Mouse (Mus musculus): ENCODE measurements around the gene Nxph1.

Gene Nxph1

DNA sequence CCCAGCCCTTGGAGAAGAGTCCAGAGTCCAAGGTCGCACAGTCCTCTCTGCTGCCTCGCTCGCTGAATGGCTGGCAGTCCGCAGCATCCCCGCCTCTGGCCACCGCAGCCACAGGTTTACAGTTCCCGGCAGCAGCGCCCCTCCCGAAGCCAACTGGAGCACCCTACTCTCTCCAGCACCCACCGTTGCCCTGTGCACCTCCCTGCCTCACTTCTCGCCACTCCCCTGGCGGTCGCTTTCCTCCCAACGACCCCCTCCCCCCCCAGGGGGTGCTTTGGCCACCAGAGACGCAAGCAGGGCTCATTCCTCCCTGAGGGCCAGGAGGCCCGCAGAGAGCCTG lies at the start of gene Nxph1:
Nxph1 (plus strand) TSS at position 301 of the 340 bp plus-strand sequence.
- in situ Hi-C loops (cut with MboI, MseI), result no loop called here

DNA sequence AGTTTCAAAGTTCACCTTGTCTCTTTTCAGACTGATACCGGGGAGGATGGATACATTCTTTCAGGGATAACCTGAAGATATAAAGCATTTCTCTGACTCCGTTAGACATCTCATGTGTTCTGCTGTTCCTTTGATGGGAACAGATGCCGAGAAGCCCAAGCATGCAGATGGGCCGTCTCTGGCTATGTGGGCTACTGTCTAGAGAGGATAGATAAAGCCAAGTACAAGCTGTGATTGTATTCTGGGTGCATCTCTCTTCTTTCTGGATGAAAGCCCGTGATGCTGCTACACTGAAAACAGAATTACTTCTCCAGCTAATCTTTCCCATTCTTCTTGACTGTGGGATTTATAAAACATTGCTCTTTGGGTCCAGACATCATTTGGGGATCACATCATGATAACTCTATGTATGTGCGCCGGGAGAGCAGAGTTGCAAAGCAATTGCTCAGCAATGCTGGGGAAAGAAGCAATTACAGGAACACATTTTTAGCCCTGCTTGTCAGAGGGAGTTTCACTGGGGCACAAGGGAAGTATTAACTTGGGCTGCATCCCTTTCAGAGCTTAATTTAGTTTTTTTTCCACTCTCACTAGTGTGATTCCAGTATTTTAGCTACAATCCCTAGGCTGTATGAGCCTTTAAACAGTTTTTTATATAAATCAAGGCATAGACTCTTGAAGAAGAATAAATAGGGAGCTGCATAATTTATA lies 48.1 kb upstream of the Nxph1 start:
- in situ Hi-C loops (cut with MboI, MseI), result no loop called here

DNA sequence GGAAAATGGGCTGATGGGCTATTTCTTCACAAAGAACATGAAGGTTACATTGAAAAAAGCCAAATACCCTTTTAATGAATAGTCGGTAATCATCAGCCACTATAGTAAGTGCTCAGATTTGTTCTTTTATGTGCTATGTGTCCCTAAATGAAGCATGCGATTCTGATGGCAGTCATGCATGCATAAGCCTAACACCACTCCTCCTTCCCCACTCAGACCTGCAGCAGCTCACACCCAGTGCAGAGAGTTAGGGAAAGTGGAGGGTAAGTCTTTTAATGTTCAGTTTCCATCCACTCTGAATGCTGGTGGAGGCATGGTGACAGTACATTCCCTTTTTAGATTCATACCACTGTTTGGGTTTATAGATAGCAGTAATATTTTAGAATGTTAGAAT lies 47.5 kb upstream of the Nxph1 start:
- in situ Hi-C loops (cut with MboI, MseI), result no loop called here

DNA sequence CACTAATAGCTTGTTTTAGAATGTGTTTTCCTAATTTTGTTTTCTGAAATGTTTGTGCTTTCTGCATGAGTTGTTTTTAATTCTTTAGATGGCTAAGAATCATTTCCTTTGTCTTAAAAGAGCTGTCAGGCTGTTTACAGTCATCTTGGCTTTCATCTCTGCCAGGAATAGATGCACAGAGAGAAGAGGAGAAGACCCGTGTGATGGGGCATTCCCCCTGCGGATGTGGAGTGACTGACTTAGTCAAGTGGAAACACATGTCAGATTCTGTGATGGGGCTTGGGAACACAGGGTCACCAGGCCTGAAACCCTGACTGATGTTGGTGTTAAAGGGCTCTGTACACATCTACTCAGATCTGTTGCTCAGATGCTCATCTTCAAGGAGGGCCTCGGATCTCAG lies 40.3 kb upstream of the Nxph1 start:
- in situ Hi-C loops (cut with MboI, MseI), result no loop called here

DNA sequence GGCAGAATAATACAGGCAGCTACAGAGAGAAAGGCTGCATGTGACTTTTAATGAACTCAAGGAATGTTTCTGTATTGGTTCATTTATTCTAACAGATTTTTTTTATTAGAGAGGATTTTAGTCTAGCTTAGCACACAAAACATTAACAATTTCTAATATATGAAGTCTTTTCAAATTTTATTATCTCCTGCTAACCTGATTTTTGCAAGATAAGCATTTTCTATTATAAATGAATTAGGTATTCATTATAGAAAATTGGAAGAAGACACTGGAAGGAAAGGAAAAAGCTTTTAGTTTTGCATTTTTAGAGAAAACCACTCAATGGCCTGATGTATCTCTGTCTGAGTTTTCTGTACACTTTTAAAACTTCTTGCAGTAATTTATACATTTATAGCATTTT lies 34.8 kb upstream of the Nxph1 start:
- in situ Hi-C loops (cut with MboI, MseI), result no loop called here

DNA sequence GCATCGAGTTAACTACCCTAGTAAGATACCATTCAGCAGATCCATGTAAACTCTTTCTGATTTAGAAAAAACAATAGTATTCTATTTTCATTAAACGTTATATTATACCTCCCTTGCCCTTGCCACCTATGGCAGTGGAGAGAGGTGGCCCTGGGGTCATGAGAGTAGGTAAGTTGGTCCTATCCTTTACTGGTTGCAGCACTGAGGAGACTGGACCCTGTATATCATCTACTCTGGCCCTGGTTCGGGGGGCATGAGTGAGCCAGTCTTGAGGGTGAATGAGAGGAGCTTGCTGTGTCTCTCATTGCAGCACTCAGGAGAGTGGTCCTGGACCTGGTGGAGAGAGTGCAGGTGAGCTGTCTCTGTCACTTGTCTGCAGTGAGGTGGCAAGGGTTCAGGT lies 33.5 kb upstream of the Nxph1 start:
- in situ Hi-C loops (cut with MboI, MseI), result no loop called here

DNA sequence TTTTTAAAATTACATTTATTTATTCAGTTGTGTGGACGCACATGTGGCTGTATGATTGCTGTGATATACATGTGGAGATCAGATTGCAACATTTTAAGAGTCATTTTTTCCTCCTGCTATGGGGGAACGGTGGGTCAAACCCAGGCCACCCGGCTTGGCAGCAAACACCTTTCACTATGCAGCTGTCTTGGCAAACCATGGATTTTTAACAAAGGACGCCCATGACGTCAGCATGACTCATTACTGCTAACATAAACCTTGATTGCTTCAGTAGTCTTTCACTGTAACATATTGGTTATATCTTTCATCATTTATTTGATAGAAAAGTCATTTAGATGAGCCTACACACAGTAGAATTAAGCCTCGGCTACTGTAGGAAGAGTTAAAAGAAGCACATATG lies 23.8 kb upstream of the Nxph1 start:
- in situ Hi-C loops (cut with MboI, MseI), result no loop called here

DNA sequence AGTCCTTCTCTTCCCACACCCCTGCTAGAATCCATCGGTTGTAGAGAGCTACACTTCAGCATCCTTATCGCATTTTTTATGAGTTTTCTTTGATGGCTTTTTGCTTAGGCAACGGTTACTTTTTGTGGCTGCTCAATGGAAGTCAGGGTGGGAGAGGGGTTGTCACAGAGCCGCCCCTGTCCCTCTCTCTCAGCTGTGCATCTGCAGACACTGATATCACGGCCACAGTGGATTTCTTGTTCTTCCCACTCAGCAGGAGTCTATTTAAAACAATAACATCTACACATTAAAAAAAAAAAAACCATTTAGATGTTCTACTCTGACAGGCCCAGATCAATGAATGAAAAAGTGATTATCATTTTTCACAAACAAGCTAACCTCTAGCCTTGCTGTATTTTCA lies 13.0 kb upstream of the Nxph1 start:
- in situ Hi-C loops (cut with MboI, MseI), result no loop called here

DNA sequence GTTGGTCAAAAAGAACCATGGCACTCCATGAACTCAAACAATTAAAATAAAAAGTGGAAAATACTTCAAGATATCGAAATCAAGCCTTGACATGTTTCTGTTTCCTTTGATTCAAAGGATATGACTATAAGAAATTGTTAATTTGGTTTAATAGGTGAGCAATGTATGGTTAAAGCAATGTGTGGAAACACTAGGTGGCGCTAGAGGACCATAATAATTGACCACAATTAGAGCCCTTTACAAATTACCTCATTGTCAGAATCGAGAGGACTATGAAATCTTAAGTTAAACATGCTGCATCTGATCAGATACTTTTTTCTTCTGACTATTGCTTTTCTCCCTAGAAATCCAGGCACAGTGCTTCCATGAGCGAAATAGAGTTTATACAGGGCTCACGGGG lies 12.5 kb upstream of the Nxph1 start:
- in situ Hi-C loops (cut with MboI, MseI), result no loop called here

DNA sequence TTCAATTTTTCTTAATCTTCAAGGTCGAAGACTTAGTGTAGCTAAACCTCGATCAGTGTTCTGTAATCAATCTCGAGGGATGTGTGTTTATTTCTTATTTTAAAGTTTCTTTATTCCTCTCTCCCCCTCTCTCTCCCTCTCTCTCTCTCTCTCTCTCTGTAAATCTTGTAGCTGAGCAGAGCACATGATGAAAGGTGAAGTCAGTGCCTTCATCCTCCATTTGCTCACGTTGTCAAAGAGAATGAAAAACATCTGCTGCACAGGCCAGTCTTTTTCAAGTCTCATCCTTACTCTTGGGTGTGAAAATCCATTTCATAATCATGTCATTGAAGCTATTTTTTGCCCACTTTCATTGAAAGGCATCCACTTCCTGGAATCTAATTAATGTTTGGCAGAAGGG lies 12.1 kb upstream of the Nxph1 start:
- in situ Hi-C loops (cut with MboI, MseI), result no loop called here

DNA sequence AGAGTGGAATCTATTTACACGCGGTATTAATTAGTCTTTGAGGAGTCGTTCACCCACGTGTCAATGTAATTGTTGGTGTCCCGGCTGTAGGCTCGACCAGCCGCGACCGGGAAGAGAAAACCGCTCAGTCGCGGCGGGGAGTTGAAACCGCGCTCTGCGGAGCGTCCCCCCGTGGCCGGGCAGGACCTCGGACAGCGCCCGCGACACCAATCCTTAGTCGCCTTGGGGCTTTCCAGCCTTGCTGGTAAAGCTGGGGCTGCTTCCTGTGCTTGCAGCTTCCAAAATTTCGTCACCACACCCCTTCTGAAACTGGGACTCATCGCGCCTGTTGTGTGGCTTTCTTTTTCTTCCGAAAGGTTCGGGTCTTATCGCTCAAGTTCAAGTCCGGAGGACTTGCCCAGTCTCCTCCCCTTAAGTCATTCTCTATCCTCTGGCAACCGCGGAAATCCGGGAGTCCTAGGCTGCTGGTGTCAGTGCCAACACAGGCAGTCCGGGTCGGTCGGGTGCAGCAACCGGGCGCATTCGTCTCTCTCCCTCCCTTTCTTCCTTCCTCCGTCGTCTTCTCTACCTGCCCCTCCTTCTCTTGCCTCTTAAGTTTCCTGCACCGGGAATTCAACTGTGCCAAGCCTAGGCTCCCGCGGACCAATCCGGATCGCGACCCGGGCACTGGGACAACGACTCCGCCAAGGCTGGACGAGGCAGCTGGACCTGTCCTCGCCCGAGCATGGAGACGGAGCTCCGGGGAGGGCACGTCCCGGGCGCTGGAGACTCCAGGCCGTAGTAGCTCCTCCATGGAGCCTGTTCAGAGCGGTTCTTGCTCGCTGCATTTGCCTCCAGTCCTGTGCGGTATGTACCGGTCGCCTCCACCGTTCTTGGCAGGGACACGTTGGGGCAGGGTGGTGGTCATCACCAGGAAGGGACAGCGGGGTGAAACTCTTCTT lies 510 bp downstream of the Nxph1 start:
- in situ Hi-C loops (cut with MboI, MseI), result no loop called here

DNA sequence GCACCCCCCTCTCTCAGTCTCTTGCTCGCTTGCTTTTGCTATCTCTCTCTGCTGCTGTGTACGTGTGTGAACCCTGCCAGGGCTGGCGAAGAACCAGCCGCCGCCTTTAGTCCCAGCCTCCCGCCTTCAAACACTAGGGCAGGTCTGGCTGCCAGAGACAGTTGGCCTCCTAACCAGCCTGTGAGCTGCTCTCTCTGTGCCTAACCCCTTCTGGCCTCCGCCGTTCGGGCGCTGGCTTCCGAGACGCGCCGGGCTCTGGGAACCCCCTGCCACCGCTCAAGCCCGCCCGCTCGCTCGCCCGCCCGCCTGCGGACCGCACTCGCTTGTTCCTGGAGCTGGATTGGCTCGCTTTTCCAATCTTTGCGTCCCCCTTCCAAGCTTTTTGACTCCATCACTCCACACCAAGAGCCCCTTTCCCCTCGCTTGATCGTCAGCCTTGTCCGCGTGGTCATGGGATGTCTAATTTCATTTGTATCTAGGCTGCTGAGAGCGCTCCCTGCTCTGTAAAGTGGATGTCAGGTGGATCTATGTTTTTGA lies 1.5 kb downstream of the Nxph1 start:
- in situ Hi-C loops (cut with MboI, MseI), result no loop called here

DNA sequence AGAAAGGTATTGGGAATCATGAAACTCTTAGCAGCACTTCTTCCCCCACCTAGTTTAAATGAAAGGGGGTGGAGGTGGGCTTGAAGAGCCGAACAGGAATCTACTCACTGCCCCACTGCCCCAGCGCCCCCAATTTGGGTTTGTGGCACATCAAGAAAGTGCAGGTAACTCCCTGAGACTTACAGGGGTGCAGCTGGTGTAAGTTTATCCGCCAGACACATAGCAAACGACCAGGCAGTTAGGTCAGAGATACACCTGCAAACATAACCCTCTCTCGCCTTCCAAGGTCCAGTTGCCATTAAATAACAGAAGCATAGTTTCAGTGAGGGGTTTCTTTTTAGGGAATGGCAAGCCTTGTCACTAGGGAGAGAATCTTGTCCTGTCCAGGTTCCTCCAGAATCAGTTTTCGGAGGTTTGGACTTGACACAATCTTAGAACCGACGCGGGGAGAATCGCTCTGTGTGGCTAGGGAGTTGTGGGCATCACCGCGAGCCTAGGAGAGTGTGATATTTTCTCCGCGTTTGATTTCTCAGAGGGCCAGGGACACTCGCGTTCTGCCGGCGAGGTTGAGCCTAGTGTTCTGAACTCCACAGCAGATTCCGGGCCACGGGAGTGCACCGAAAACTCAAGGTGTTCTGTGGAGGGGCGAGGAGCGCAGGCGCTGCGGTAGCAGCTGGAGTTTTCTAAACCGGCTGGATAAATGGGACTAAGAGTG lies 2.5 kb downstream of the Nxph1 start:
- in situ Hi-C loops (cut with MboI, MseI), result no loop called here

DNA sequence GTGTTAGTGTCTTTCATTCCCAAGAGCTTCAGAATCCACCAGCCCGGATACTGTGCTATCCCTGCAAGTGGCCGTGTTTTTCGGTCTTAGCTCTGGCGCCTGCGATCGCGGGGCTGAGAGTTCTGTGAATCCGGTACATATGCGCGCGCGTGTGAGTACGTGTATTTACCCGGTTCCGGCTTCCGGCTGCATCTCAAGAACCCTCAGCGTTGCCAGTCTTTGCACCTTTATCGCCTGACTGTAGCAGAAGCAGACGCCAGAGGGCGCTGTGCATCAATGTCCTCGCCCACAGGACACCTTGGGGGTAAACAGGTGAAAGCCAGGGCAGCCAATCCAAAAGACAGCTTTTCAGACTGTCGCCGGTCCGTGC lies 3.1 kb downstream of the Nxph1 start:
- in situ Hi-C loops (cut with MboI, MseI), result no loop called here

DNA sequence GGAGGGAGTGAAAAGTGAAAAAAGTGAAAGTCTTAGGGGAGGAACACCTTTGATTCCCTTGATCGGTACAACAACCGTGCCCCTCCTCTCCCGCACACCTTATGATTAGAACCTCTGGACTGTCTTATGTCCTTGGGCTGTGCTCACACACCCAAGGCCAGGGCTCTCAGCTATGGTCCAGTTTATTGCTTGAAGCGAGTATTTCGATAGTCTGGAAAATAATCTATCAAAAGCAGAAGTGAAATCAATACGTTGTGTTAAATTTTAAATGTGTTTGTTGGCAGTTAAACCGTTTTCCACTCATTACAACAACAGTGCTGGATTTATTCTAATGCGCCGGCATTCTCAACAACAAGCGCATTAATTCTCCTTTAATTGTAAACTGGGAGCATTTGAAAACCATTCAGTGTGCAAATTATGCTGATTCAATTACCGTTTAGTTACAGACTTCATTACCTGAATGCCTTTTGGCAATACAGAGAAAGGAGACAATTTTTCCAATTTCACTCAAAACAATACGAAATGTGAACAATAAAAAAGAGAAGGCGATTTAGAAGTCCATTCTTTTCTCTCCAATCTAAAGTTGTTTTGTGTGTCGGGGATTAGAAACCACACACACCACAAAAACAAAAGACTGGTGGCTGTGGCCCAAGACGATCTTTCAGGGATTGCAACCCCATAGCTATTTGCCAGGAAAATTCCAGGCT lies 3.8 kb downstream of the Nxph1 start:
- in situ Hi-C loops (cut with MboI, MseI), result no loop called here

DNA sequence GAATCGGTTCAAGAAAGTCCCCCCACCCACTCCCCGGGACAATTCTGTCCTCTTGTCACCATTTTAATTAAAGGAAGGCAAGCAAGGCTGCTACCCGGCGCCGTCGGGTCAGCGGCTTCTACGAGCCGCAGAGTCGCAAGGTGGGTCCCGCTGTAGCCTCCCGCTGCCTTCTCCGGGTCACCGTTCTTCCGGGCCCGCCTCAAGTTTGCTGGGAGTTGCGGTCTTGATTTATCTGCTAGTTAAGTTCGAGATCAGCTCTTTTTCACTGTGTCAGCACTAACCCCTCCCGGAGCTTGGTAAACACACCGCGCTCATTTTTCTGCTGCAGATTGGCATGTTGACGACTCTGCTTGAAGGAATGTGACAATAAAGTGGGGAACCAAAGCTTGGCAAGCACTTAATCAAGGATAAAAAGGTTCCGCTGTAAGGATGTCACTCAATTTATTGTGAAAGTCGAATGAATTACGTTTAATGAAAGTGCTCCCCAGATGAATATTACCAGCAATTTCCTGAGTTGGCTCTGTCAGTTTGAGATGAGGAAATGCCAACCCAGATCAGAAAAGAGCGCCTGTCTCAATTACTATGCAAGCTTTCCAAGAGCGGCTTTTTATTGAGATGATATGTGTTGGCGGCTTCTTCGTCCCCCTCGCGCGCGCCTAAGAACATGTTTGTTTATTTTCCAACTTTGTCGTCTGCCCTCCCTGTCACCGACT lies 7.7 kb downstream of the Nxph1 start:
- in situ Hi-C loops (cut with MboI, MseI), result no loop called here

DNA sequence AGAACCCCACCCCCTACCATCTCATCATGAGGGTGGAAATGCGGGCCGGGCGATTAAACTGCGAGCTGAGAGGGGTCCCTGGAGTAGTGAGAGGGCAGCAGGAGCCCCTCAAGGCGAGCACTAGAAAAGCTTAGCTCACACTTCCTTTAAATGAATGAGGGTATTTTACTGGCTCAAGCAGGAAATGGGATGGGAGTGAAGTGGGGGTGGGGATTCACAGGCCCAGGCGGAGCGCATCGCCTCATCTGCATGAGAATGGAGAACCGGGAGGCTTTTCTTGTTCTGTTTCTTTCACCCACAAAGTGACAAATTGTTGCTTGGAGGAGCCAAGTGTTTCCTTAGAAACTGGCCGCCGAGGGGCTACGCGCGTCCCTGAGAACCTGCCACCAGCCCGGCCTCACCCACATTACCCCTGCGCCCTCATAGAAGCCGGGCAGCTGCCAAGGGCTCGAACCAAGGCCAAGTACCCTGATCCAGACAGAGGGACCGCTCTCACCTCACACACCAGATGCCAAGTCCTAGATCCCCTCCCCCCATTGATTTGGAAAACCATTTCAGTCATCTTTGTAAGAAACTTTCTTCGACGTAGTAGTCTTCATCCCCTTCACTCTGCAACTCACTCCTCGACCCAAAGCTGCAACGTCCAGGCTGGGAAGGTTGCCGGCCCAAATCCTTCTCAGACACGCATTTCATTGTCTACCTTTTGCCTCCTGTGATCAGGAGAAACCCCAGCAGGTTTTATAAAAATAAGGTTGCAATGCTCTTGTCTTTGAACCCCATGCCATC lies 8.7 kb downstream of the Nxph1 start:
- in situ Hi-C loops (cut with MboI, MseI), result no loop called here

DNA sequence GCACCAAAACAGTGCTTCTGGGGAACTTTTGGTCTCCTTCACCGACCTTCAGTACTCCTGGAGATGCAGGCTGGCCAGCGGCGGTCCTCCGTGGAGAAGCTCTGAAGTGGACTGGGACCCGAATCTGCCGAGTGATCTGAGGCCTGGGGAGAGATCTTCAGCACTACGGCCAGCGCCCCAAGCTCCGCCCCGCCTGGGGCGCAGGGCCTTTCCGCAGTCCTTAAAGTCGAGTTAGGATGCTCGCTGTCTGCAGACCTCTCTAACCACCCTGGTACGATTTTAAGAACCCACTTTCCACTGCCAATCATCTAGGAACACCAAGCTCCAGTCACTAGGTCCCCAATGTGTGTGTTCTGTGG lies 9.3 kb downstream of the Nxph1 start:
- in situ Hi-C loops (cut with MboI, MseI), result no loop called here

DNA sequence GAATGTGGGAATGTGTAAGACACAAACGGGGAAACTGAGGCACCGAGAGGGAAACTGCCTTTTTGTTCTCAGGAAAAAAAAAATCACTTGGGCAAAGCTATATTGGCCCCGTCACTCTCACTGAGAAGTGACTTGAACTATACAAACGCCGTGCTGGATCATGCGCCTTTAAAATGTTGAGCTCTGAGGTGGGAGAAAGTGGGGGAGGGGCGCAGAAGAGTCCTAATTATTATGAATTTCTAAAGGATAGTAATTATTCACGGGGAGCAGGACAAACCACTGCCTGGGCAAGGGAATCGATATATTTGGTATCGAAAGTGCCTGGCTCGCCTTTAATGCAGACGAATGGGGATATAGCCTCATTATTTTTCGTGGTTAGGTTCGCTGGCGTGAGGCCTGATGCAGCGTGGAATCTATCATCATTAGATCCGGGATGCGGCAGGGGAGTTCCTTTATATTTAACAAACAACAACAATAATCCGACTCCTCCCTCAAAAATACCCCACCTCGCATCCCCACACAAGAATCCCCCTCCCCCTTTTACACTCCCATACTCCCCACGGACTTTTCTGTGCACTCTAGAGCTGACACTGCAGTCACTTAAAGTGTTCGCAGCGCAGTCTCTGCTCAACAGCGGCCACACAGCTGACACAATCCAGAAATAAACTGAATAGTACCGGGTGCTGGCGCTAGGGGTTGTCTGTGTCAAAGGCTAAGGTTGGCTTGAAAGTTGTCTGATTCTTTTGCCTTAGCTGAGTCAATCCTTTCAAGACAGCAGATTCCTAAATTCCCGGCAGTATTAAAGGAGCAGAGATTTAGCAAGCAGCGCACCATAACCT lies 10.1 kb downstream of the Nxph1 start:
- in situ Hi-C loops (cut with MboI, MseI), result no loop called here
